Mouse (Mus musculus) lung, embryonic 14.5 days (tissue): ENCODE measurements around the gene Nrxn3. TPM values are rescaled to one million over a fixed set of nuclear protein-coding genes. Genes with fewer than 3 reads are reported as not detected.

Experiments
- ATAC-seq: fragments of 200-750 bp; cut with Nextera tagmentation; 2 replicates; pipeline ENCODE4 v1.8.0; 2017; ENCODE audit warnings: mild to moderate bottlenecking, moderate TSS enrichment, moderate library complexity; ENCODE audit not compliant: insufficient read depth
- DNase-seq: peaks from one replicate; pipeline ENCODE4 v3.0.0-alpha.2; 2015
- H3K27ac ChIP-seq: fragments of 300-500 bp; sonication (generic); 2 replicates; pipeline ENCODE4 v1.5.1; 2014; ENCODE audit warnings: low read depth, mild to moderate bottlenecking, moderate library complexity
- H3K27me3 ChIP-seq: fragments of 300-500 bp; sonication (generic); 2 replicates; pipeline ENCODE4 v1.6.1; 2014; ENCODE audit warnings: low read length, control low read depth; ENCODE audit not compliant: insufficient read depth
- H3K36me3 ChIP-seq: fragments of 300-500 bp; sonication (generic); 2 replicates; pipeline ENCODE4 v1.6.1; 2014; ENCODE audit warnings: control low read depth; ENCODE audit not compliant: insufficient read depth
- H3K4me1 ChIP-seq: fragments of 300-500 bp; sonication (generic); 2 replicates; pipeline ENCODE4 v1.6.1; 2014; ENCODE audit warnings: antibody characterized with exemption, control low read depth; ENCODE audit not compliant: insufficient read depth
- H3K4me2 ChIP-seq: fragments of 300-500 bp; sonication (generic); 2 replicates; pipeline ENCODE4 v1.6.1; 2014; ENCODE audit warnings: mild to moderate bottlenecking
- H3K4me3 ChIP-seq: fragments of 300-500 bp; sonication (generic); 2 replicates; pipeline ENCODE4 v1.5.1; 2014; ENCODE audit warnings: low read depth, low read length
- H3K9ac ChIP-seq: fragments of 300-500 bp; sonication (generic); 2 replicates; pipeline ENCODE4 v1.6.1; 2014
- H3K9me3 ChIP-seq: fragments of 300-500 bp; sonication (generic); 2 replicates; pipeline ENCODE4 v1.6.1; 2016; ENCODE audit warnings: low read depth, low read length, control low read depth
- CTCF ChIP-seq: IDR thresholded peaks from 2 replicates; pipeline ENCODE4 v1.5.1; 2016; ENCODE audit warnings: antibody characterized with exemption, low read depth
- WGBS: fragments of 180-500 bp; shearing (Covaris S2); extraction: QIAGEN DNeasy Blood & Tissue Kit; methylation state at CpG from one replicate; pipeline ENCODE4 v1.1.7; 2014; 5-methylcytosine and 5-hydroxymethylcytosine counted together
- polyA plus RNA-seq: library from polyadenylated mRNA; unstranded; fragments of >200 nt; fragmentation: Nextera tagmentation; extraction: Ambion mirVana; gene quantifications from 2 replicates; pipeline ENCODE4 v1.2.1, GENCODE M21; 2014

The Nrxn3 gene
- polyA plus RNA-seq, 1 experiment from 2014 or later: 3.9 TPM

- TF ChIP-seq CTCF: no peak
- 77% methylated on average over 5 of the region's 5 CpGs for WGBS
- Histone ChIP-seq H3K9ac (no peak overlapping the region), H3K36me3 (no peaks in the 10 kb centered on the region), H3K27me3 (no peaks in the 10 kb centered on the region), H3K4me2 (no peak overlapping the region), H3K4me1 (no peaks in the 10 kb centered on the region), H3K27ac (no peak overlapping the region), H3K4me3 (no peak overlapping the region), H3K9me3 (no peaks in the 10 kb centered on the region)
- DNase-seq (no peak), ATAC-seq (no peak)
Measured at GRCm38 (mm10) chr12:89977479-89977878, 1254.8 kb downstream of the Nrxn3 start.

- TF ChIP-seq CTCF: no peak
- ATAC-seq: peak; percentile 62; the same call in 1 of the 2 replicates
- Histone ChIP-seq H3K4me3 (no peak overlapping the region), H3K4me1 (no peaks in the 10 kb centered on the region), H3K4me2 (no peak overlapping the region), H3K36me3 (no peaks in the 10 kb centered on the region), H3K27me3 (no peaks in the 10 kb centered on the region), H3K9me3 (no peaks in the 10 kb centered on the region), H3K27ac (no peak overlapping the region), H3K9ac (no peak overlapping the region)
- 41% methylated on average over 1 of the region's 1 CpGs for WGBS
- peak; percentile 47 for DNase-seq
Measured at GRCm38 (mm10) chr12:89979190-89979589, 1256.5 kb downstream of the Nrxn3 start.

- Histone ChIP-seq H3K27ac (no peak overlapping the region), H3K27me3 (no peaks in the 10 kb centered on the region), H3K4me1 (0 out of 2 replicates have a peak, but pooled peaks cover 5% of the 10 kb centered on the region), H3K4me3 (no peak overlapping the region), H3K9me3 (no peaks in the 10 kb centered on the region), H3K36me3 (no peaks in the 10 kb centered on the region), H3K4me2 (no peak overlapping the region), H3K9ac (no peak overlapping the region)
- no peak for ATAC-seq
- WGBS: 77% methylated on average over 5 of the region's 5 CpGs
- no peak for DNase-seq
- no peak for TF ChIP-seq CTCF
Measured at GRCm38 (mm10) chr12:89982445-89982844, 1259.8 kb downstream of the Nrxn3 start.

- Histone ChIP-seq H3K27ac (no peak overlapping the region), H3K4me3 (no peak overlapping the region), H3K4me2 (no peak overlapping the region), H3K9me3 (no peaks in the 10 kb centered on the region), H3K9ac (no peak overlapping the region), H3K4me1 (0 out of 2 replicates have a peak, but pooled peaks cover 5% of the 10 kb centered on the region), H3K27me3 (no peaks in the 10 kb centered on the region), H3K36me3 (no peaks in the 10 kb centered on the region)
- no peak for TF ChIP-seq CTCF
- ATAC-seq: no peak
- no peak for DNase-seq
Measured at GRCm38 (mm10) chr12:89983399-89983798, 1260.7 kb downstream of the Nrxn3 start.

GRCm38 (mm10) chr12:89986219-89986618, 1263.5 kb downstream of the Nrxn3 start:
- no peak for TF ChIP-seq CTCF
- Histone ChIP-seq H3K4me3 (no peak overlapping the region), H3K4me2 (no peak overlapping the region), H3K27me3 (no peaks in the 10 kb centered on the region), H3K9me3 (no peaks in the 10 kb centered on the region), H3K9ac (no peak overlapping the region), H3K4me1 (0 out of 2 replicates have a peak, but pooled peaks cover 5% of the 10 kb centered on the region), H3K36me3 (no peaks in the 10 kb centered on the region), H3K27ac (no peak overlapping the region)
- ATAC-seq (peak; percentile 49; the same call in 1 of the 2 replicates), DNase-seq (peak; percentile 25)
- 58% methylated on average over 6 of the region's 6 CpGs for WGBS

- Histone ChIP-seq H3K9ac (no peak overlapping the region), H3K4me3 (no peak overlapping the region), H3K27ac (no peak overlapping the region), H3K27me3 (no peaks in the 10 kb centered on the region), H3K4me1 (no peaks in the 10 kb centered on the region), H3K4me2 (no peak overlapping the region), H3K36me3 (no peaks in the 10 kb centered on the region), H3K9me3 (no peaks in the 10 kb centered on the region)
- 62% methylated on average over 5 of the region's 5 CpGs for WGBS
- peak; percentile 10 for DNase-seq
- no peak for ATAC-seq
- no peak for TF ChIP-seq CTCF
Measured at GRCm38 (mm10) chr12:89993273-89993672, 1270.6 kb downstream of the Nrxn3 start.

- TF ChIP-seq CTCF: no peak
- H3K9me3 ChIP-seq: no peaks in the 10 kb centered on the region
- no peaks in the 10 kb centered on the region for H3K36me3 ChIP-seq
- no peak overlapping the region for H3K4me2 ChIP-seq
- 77% methylated on average over 4 of the region's 4 CpGs for WGBS
- no peaks in the 10 kb centered on the region for H3K27me3 ChIP-seq
- DNase-seq: no peak
- no peak overlapping the region for H3K9ac ChIP-seq
- no peaks in the 10 kb centered on the region for H3K4me1 ChIP-seq
- no peak for ATAC-seq
- H3K4me3 ChIP-seq: no peak overlapping the region
- no peak overlapping the region for H3K27ac ChIP-seq
Measured at GRCm38 (mm10) chr12:89995392-89995791, 1272.7 kb downstream of the Nrxn3 start.

GRCm38 (mm10) chr12:90010280-90010679, 1287.6 kb downstream of the Nrxn3 start:
- no peak for TF ChIP-seq CTCF
- 82% methylated on average over 2 of the region's 2 CpGs for WGBS
- DNase-seq (no peak), ATAC-seq (no peak)
- Histone ChIP-seq H3K4me2 (no peak overlapping the region), H3K4me3 (no peak overlapping the region), H3K9ac (no peak overlapping the region), H3K9me3 (no peaks in the 10 kb centered on the region), H3K27me3 (no peaks in the 10 kb centered on the region), H3K27ac (no peak overlapping the region), H3K4me1 (no peaks in the 10 kb centered on the region), H3K36me3 (no peaks in the 10 kb centered on the region)
